Mouse (Mus musculus) urinary bladder, postnatal 25 days (tissue): ENCODE measurements at regions not wholly inside any gene's neighbourhood (a gene's known extent, or its start where the extent isn't known, plus 50 kb on each side); places are given as distances from the start of the nearest gene placed in this dataset.

Source experiments
- DNase-seq: peaks from one replicate; pipeline ENCODE4 v3.0.0; 2022; ENCODE audit warnings: low spot score

GRCm38 (mm10) chr4:150800774-150801173 is 52.9 kb upstream of the Errfi1 start:
- DNase-seq, result no peak

GRCm38 (mm10) chr4:150799550-150800398 is 53.9 kb upstream of the Errfi1 start:
- DNase-seq, result no peak

- DNase-seq, result no peak
Observed at GRCm38 (mm10) chr4:150798783-150799530, 54.8 kb upstream of the Errfi1 start.

- no peak for DNase-seq
Observed at GRCm38 (mm10) chr4:150798281-150798680, 55.4 kb upstream of the Errfi1 start.

GRCm38 (mm10) chr4:150797057-150797456 is 56.7 kb upstream of the Errfi1 start:
- no peak for DNase-seq

GRCm38 (mm10) chr4:150794878-150795277 is 58.8 kb upstream of the Errfi1 start:
- DNase-seq, result no peak

- no peak for DNase-seq
Observed at GRCm38 (mm10) chr4:150794257-150794794, 59.4 kb upstream of the Errfi1 start.

GRCm38 (mm10) chr4:150793146-150793545 is 60.6 kb upstream of the Errfi1 start:
- no peak for DNase-seq

- peak; percentile 25 for DNase-seq
Observed at GRCm38 (mm10) chr4:150789166-150789565, 64.6 kb upstream of the Errfi1 start.

- no peak for DNase-seq
Observed at GRCm38 (mm10) chr4:150787113-150787512, 66.6 kb upstream of the Errfi1 start.

GRCm38 (mm10) chr4:150786651-150787050 is 67.1 kb upstream of the Errfi1 start:
- no peak for DNase-seq

- DNase-seq, result peak; percentile 35
Observed at GRCm38 (mm10) chr4:150784491-150785451, 68.9 kb upstream of the Errfi1 start.

- DNase-seq, result no peak
Observed at GRCm38 (mm10) chr4:150781304-150781703, 72.4 kb upstream of the Errfi1 start.

GRCm38 (mm10) chr4:150779340-150779739 is 74.4 kb upstream of the Errfi1 start:
- no peak for DNase-seq

GRCm38 (mm10) chr4:150778683-150779082 is 75.0 kb upstream of the Errfi1 start:
- DNase-seq, result no peak

- peak; percentile 30 for DNase-seq
Observed at GRCm38 (mm10) chr4:150775695-150776521, 77.8 kb upstream of the Errfi1 start.

- DNase-seq, result no peak
Observed at GRCm38 (mm10) chr4:150775281-150775680, 78.4 kb upstream of the Errfi1 start.

- no peak for DNase-seq
Observed at GRCm38 (mm10) chr4:150774289-150774914, 79.3 kb upstream of the Errfi1 start.

GRCm38 (mm10) chr4:150771922-150772651 is 81.6 kb upstream of the Errfi1 start:
- DNase-seq, result no peak

- no peak for DNase-seq
Observed at GRCm38 (mm10) chr4:150771469-150771868, 82.2 kb upstream of the Errfi1 start.
